21 mouse cellular contexts compared by ENCODE assay signal in the genomic region with DNA sequence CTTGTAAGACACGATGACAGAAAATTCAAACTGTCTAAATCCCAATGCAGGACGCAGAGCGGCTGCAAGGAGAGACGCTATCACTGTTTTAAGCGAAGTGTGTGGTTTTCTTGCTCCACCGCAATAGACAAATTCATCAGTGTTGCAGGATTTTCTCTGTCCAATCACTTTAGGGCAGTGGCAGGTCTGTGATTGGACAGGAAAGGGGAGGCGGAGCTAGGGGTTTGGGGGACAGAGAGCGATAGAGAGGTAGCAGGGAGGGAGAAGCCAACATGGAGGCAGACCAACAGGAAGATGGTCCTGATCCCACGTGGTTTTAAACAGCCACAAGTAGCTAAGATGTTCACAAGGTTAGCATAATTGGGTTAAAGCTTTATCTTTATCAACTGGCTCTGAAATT.
DNase-seq lines count a peak whose midpoint lies in the region; ATAC-seq lines count a peak whose summit lies in the region.
"Had no signal": no experiment of that assay in that cellular context is flagged by ENCODE, and none has a peak within 500 bp of the region (broad histone marks: within the 10 kb centered on the region; RNA-seq: fewer than 3 reads in every experiment).

No protein-coding gene starts in this region.

- intact Hi-C loops in left cerebral cortex, postnatal 36 days (cut with DNase I) = no loop called here

- DNase-seq in thymus, postnatal 0 days (ENCODE audit: low spot score) = peak; percentile 26
- DNase-seq in thymus, postnatal 4 days = no peak
- DNase-seq in yolk sac, embryonic 10.5 days (ENCODE audit: low spot score) = no peak
- DNase-seq in right cerebral cortex, postnatal 14 days = no peak
- no peak for DNase-seq in left cerebral cortex, postnatal 36 days (ENCODE audit: low spot score in 2 of 2)
- DNase-seq: adrenal gland, adult 8-10 months; adrenal gland, postnatal 14 days; adrenal gland, postnatal 36 days; B cell, adult 2 months; cerebellum, adult 11-12 months; cerebellum, adult 2 months; cerebellum, adult 9-10 months; cerebellum, postnatal 10 days; cerebellum, postnatal 36 days; forebrain, postnatal 0 days had no signal

- peak; percentile 51 for ATAC-seq in common myeloid progenitor, adult 5-6 weeks (replicated peaks; ENCODE audit: low read depth, poor library complexity, severe bottlenecking)
- ATAC-seq in megakaryocyte progenitor cell, adult 5-6 weeks (replicated peaks; ENCODE audit: poor library complexity) = peak; percentile 27; the same call in 1 of the 2 replicates
- ATAC-seq: activated CD4-positive, CD25-positive, alpha-beta regulatory T cell, adult 4 months; CD4-positive, CD25-positive, alpha-beta regulatory T cell, adult 4 months; forebrain, embryonic 13.5 days; forebrain, embryonic 15.5 days; forebrain, postnatal 0 days had no signal
